Mouse (Mus musculus) neural tube, embryonic 15.5 days (tissue): ENCODE data around the gene Bcl10. TPM values are rescaled to one million over a fixed set of nuclear protein-coding genes. Genes with fewer than 3 reads are reported as not detected.
"Not testable (repeated sequence)": the region's sequence is repeated elsewhere in the genome, so short reads cannot be mapped to it uniquely, and the experiment has no call there.

Experiments
- ATAC-seq: fragments of 200-750 bp; cut with Nextera tagmentation; 2 replicates; pipeline ENCODE4 v1.8.0; 2017; ENCODE audit warnings: mild to moderate bottlenecking, moderate TSS enrichment, moderate library complexity; ENCODE audit not compliant: low FRiP score
- H3K27ac ChIP-seq: fragments of 300-500 bp; sonication (generic); replicated peaks from 2 replicates; pipeline ENCODE4 v1.5.1; 2015; ENCODE audit warnings: mild to moderate bottlenecking, inconsistent platforms
- H3K27me3 ChIP-seq: fragments of 300-500 bp; sonication (generic); replicated peaks from 2 replicates; pipeline ENCODE4 v1.6.1; 2015; ENCODE audit warnings: inconsistent platforms
- H3K36me3 ChIP-seq: fragments of 300-500 bp; sonication (generic); 2 replicates; pipeline ENCODE4 v1.6.1; 2015; ENCODE audit warnings: inconsistent platforms
- H3K4me1 ChIP-seq: fragments of 300-500 bp; sonication (generic); 2 replicates; pipeline ENCODE4 v1.6.1; 2015; ENCODE audit warnings: inconsistent platforms
- H3K4me2 ChIP-seq: fragments of 300-500 bp; sonication (generic); 2 replicates; pipeline ENCODE4 v1.6.1; 2015; ENCODE audit warnings: inconsistent platforms, mild to moderate bottlenecking, moderate library complexity
- H3K4me3 ChIP-seq: fragments of 300-500 bp; sonication (generic); replicated peaks from 2 replicates; pipeline ENCODE4 v1.5.1; 2015; ENCODE audit warnings: mild to moderate bottlenecking, inconsistent platforms
- H3K9ac ChIP-seq: fragments of 300-500 bp; sonication (generic); replicated peaks from 2 replicates; pipeline ENCODE4 v1.6.1; 2015; ENCODE audit warnings: mild to moderate bottlenecking, inconsistent platforms
- H3K9me3 ChIP-seq: fragments of 300-500 bp; sonication (generic); replicated peaks from 2 replicates; pipeline ENCODE4 v1.6.1; 2016; ENCODE audit warnings: inconsistent platforms
- WGBS: fragments of 180-500 bp; shearing (Covaris S2); methylation state at CpG from one replicate; pipeline ENCODE4 v1.1.7; 2015; ENCODE audit warnings: mixed read lengths; 5-methylcytosine and 5-hydroxymethylcytosine counted together
- polyA plus RNA-seq: library from polyadenylated mRNA; unstranded; fragments of >200 nt; fragmentation: Nextera tagmentation; extraction: Ambion mirVana; gene quantifications from 2 replicates; pipeline ENCODE4 v1.2.1, GENCODE M21; 2015

Bcl10 gene
- 33.9 and 41.4 TPM in 2 replicates for polyA plus RNA-seq

- Histone ChIP-seq H3K4me3 (peak within 1 kb of the TSS; percentile 95), H3K9ac (peak within 1 kb of the TSS; percentile 50), H3K36me3 (no peaks in the 10 kb centered on the region), H3K4me1 (peaks cover 17% of the 10 kb centered on the region), H3K27me3 (no peaks in the 10 kb centered on the region), H3K27ac (peak within 1 kb of the TSS; percentile 81), H3K9me3 (no peaks in the 10 kb centered on the region), H3K4me2 (peak within 1 kb of the TSS; percentile 58)
- no peak for ATAC-seq
- WGBS: 40% methylated on average over 11 of the region's 11 CpGs
Observed at GRCm38 (mm10) chr3:145922019-145922854, at the start of gene Bcl10. TSS of gene Bcl10 (plus strand) at chr3:145922804.

GRCm38 (mm10) chr3:145873271-145873670 lies 49.3 kb upstream of the Bcl10 start:
- H3K9me3 ChIP-seq: no peaks in the 10 kb centered on the region
- no peaks in the 10 kb centered on the region for H3K4me1 ChIP-seq
- no peaks in the 10 kb centered on the region for H3K27me3 ChIP-seq
- ATAC-seq: no peak
- no peak overlapping the region for H3K4me3 ChIP-seq
- no peak overlapping the region for H3K27ac ChIP-seq
- H3K36me3 ChIP-seq: no peaks in the 10 kb centered on the region
- no peak overlapping the region for H3K4me2 ChIP-seq
- WGBS: 78% methylated on average over 1 of the region's 1 CpGs
- no peak overlapping the region for H3K9ac ChIP-seq

GRCm38 (mm10) chr3:145874126-145874525 lies 48.5 kb upstream of the Bcl10 start:
- H3K36me3 ChIP-seq: no peaks in the 10 kb centered on the region
- no peaks in the 10 kb centered on the region for H3K9me3 ChIP-seq
- H3K27ac ChIP-seq: no peak overlapping the region
- 90% methylated on average over 4 of the region's 4 CpGs for WGBS
- H3K9ac ChIP-seq: no peak overlapping the region
- H3K4me3 ChIP-seq: no peak overlapping the region
- H3K27me3 ChIP-seq: no peaks in the 10 kb centered on the region
- no peak overlapping the region for H3K4me2 ChIP-seq
- ATAC-seq: no peak
- H3K4me1 ChIP-seq: no peaks in the 10 kb centered on the region

- no peak overlapping the region for H3K4me2 ChIP-seq
- no peak for ATAC-seq
- no peak overlapping the region for H3K27ac ChIP-seq
- H3K27me3 ChIP-seq: no peaks in the 10 kb centered on the region
- no peaks in the 10 kb centered on the region for H3K9me3 ChIP-seq
- 84% methylated on average over 11 of the region's 11 CpGs for WGBS
- H3K4me3 ChIP-seq: no peak overlapping the region
- H3K36me3 ChIP-seq: no peaks in the 10 kb centered on the region
- no peak overlapping the region for H3K9ac ChIP-seq
- H3K4me1 ChIP-seq: no peaks in the 10 kb centered on the region
Observed at GRCm38 (mm10) chr3:145876120-145876519, 46.5 kb upstream of the Bcl10 start.

- not testable (repeated sequence) for H3K9ac ChIP-seq, H3K4me1 ChIP-seq, ATAC-seq, H3K4me2 ChIP-seq, H3K27me3 ChIP-seq, H3K27ac ChIP-seq, H3K9me3 ChIP-seq, H3K4me3 ChIP-seq, H3K36me3 ChIP-seq
- 92% methylated on average over 14 of the region's 14 CpGs for whole genome bisulfite sequencing
Observed at GRCm38 (mm10) chr3:145878867-145879266, 43.7 kb upstream of the Bcl10 start.

GRCm38 (mm10) chr3:145880335-145880734 lies 42.3 kb upstream of the Bcl10 start:
- Histone ChIP-seq H3K27me3 (no peaks in the 10 kb centered on the region), H3K4me2 (no peak overlapping the region), H3K4me3 (no peak overlapping the region), H3K9me3 (no peaks in the 10 kb centered on the region), H3K27ac (no peak overlapping the region), H3K36me3 (no peaks in the 10 kb centered on the region), H3K4me1 (peaks cover 1% of the 10 kb centered on the region), H3K9ac (no peak overlapping the region)
- ATAC-seq: no peak
- 52% methylated on average over 1 of the region's 1 CpGs for WGBS

- Histone ChIP-seq H3K9ac (no peak overlapping the region), H3K4me2 (no peak overlapping the region), H3K27ac (0 out of 2 replicates have a peak overlapping the region, but pooled peaks have one; percentile 13), H3K36me3 (no peaks in the 10 kb centered on the region), H3K4me3 (no peak overlapping the region), H3K4me1 (peaks cover 8% of the 10 kb centered on the region), H3K27me3 (no peaks in the 10 kb centered on the region), H3K9me3 (no peaks in the 10 kb centered on the region)
- ATAC-seq: no peak
- WGBS: 79% methylated on average over 15 of the region's 15 CpGs
Observed at GRCm38 (mm10) chr3:145882076-145882874, 40.3 kb upstream of the Bcl10 start.

- Histone ChIP-seq H3K27me3 (no peaks in the 10 kb centered on the region), H3K4me1 (peaks cover 8% of the 10 kb centered on the region), H3K4me2 (no peak overlapping the region), H3K27ac (no peak overlapping the region), H3K4me3 (no peak overlapping the region), H3K36me3 (no peaks in the 10 kb centered on the region), H3K9me3 (no peaks in the 10 kb centered on the region), H3K9ac (no peak overlapping the region)
- 71% methylated on average over 2 of the region's 2 CpGs for WGBS
- ATAC-seq: 0 out of 2 replicates have a peak, but pooled peaks have one; percentile 21
Observed at GRCm38 (mm10) chr3:145883233-145883632, 39.4 kb upstream of the Bcl10 start.

- no peaks in the 10 kb centered on the region for H3K9me3 ChIP-seq
- no peaks in the 10 kb centered on the region for H3K36me3 ChIP-seq
- H3K4me1 ChIP-seq: peaks cover 8% of the 10 kb centered on the region
- WGBS: 59% methylated on average over 4 of the region's 4 CpGs
- H3K27ac ChIP-seq: peak overlapping the region; percentile 10; the same call in 1 of the 2 replicates
- H3K9ac ChIP-seq: no peak overlapping the region
- no peak overlapping the region for H3K4me2 ChIP-seq
- H3K27me3 ChIP-seq: no peaks in the 10 kb centered on the region
- no peak overlapping the region for H3K4me3 ChIP-seq
- no peak for ATAC-seq
Observed at GRCm38 (mm10) chr3:145885376-145885775, 37.2 kb upstream of the Bcl10 start.

GRCm38 (mm10) chr3:145885851-145886464 lies 36.6 kb upstream of the Bcl10 start:
- H3K36me3 ChIP-seq: no peaks in the 10 kb centered on the region
- H3K4me3 ChIP-seq: no peak overlapping the region
- WGBS: 72% methylated on average over 5 of the region's 5 CpGs
- no peaks in the 10 kb centered on the region for H3K27me3 ChIP-seq
- ATAC-seq: no peak
- H3K9me3 ChIP-seq: no peaks in the 10 kb centered on the region
- no peak overlapping the region for H3K9ac ChIP-seq
- H3K4me2 ChIP-seq: no peak overlapping the region
- H3K4me1 ChIP-seq: peaks cover 8% of the 10 kb centered on the region
- H3K27ac ChIP-seq: peak overlapping the region; percentile 10; the same call in 1 of the 2 replicates

GRCm38 (mm10) chr3:145887430-145887971 lies 35.1 kb upstream of the Bcl10 start:
- WGBS: 86% methylated on average over 6 of the region's 6 CpGs
- no peak overlapping the region for H3K9ac ChIP-seq
- no peaks in the 10 kb centered on the region for H3K9me3 ChIP-seq
- H3K27ac ChIP-seq: no peak overlapping the region
- no peak for ATAC-seq
- no peaks in the 10 kb centered on the region for H3K36me3 ChIP-seq
- no peak overlapping the region for H3K4me3 ChIP-seq
- H3K27me3 ChIP-seq: no peaks in the 10 kb centered on the region
- H3K4me2 ChIP-seq: no peak overlapping the region
- H3K4me1 ChIP-seq: peaks cover 8% of the 10 kb centered on the region
